Mouse (Mus musculus) thymus, postnatal 14 days (tissue): Measurements from ENCODE around the gene Col23a1.
"Not testable (repeated sequence)": the region's sequence is repeated elsewhere in the genome, so short reads cannot be mapped to it uniquely, and the experiment has no call there.

Experiments
- DNase-seq: peaks from one replicate; pipeline ENCODE4 v3.0.0; 2021

Col23a1 gene

DNA sequence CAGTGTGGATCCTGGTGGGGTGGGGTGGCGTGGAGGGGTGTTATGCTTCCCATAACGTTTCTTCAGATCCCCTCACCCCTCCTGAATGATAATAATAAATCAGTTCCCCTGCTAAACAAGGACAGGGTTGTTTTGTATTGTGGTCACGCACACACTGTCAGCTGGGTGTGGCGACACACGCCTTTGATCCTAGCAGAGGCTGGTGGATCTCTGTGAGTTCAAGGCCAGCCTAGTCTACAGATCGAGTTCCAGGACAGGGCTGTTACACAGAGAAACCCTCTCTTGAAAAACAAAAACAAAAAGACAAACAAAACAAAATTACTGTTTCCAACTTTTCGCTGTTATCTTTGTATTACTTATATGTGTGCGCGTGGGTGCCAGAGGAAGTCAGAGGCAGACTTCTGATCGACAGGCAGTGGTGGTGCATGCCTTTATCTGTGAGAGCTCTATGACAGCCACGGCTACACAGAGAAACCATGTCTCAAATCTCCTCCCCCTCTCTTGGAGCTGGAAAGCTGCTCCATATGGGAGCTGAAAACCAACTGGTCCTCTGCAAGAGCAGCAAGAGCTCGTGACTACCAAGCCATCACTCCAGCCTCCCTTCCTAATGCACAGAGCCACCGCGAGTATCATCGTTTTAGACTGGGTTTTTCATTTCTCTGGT lies 340.1 kb downstream of the Col23a1 start:
- no peak for DNase-seq

DNA sequence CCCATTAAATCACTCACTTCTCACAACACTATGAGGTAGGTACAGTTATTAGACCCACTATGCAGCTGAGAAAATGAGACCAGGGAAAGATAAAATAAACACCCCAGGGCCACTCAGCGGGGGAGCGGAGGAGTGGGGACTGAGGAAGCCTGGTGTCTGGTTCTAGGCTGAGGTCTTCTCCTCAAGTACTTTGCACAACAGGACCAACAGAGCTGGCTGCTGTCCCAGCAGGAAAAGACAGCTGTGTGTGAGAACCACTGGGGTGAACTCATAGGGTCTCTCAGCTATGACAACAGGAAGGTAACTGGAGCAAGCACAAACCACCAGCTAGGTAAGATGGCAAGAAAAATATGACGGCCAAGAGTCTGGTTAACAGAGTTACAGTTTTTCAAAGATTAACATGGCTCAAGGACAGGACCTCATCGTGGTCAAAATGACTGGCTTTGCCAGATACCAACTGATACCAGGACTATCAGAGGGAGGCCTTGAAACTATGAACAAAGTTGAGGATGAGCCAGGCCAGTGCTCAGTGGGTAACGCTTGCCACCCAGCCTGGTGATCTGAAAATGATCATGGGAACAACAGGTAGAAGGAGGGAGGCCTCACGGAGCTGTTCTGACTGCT lies 342.5 kb downstream of the Col23a1 start:
- no peak for DNase-seq

DNA sequence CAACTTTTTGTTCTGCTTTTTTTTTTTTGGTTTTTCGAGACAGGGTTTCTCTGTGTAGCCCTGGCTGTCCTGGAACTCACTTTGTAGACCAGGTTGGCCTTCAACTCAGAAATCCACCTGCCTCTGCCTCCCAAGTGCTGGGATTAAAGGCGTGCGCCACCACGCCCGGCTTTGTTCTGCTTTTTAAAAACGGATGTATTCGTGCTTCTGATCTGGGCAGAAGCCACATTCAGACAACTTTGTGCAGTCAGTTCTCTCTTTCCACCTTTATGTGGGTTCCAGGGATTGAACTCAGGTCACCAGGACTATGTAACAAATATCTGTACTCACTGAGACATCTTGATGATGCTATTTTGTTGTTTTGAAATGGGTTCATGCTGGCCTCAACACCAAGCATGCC lies 343.5 kb downstream of the Col23a1 start:
- DNase-seq: not testable (repeated sequence)
